Mouse (Mus musculus) liver, adult (tissue): ENCODE measurements at regions not wholly inside any gene's neighbourhood (a gene's known extent, or its start where the extent isn't known, plus 50 kb on each side); places are given as distances from the start of the nearest gene placed in this dataset.

Experiments used
- GATA4 ChIP-seq: IDR thresholded peaks from 2 replicates; pipeline ENCODE4 v1.6.1; 2014; ENCODE audit warnings: mild to moderate bottlenecking, low read length; ENCODE audit not compliant: insufficient replicate concordance

DNA sequence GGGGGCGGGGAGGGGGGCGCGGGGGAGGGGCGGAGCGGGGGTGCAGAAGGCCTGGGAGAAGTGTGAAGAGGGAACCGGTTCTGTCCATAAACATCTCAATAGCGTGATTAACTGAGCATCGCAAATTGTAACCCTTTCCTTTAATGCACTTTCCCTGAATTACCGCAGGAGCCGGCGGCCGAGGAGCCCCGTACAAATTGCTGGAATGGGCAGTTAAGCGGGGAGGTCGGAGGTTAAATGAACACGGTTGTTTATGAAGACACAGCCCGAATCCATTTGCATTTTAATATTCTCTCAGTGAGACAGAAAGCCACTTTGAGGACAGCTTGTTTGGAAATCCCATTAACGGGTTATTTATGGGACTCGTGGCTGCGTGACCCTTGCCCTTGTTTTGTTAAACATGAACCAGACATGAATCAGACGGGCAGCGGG is 132.7 kb downstream of the 3100002H09Rik start:
- TF ChIP-seq GATA4 = no peak

DNA sequence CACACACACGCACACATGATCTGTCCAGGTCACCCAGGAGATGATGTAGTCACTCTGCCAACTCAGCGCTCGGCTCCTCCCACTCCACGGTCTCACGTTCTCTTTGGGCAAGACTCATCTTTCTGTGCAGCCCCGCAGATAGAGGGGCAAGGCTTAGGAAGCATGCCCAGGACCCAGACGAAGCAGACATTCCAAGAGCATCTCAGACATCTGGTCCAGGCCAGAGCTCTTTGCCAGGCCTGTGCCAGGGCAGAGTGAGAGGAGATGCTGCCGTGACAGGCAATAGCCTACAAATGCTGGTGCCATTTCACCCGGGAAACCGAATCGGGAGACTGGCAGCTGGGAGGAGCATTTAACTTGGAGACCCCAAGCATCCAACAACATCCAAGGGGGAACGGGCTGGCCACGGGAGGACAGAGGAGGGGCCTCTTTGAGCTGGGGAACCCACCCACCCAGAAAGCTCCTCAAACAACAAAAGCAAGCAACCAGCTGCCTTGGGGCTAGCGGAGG is 133.2 kb downstream of the 3100002H09Rik start:
- no peak for TF ChIP-seq GATA4

DNA sequence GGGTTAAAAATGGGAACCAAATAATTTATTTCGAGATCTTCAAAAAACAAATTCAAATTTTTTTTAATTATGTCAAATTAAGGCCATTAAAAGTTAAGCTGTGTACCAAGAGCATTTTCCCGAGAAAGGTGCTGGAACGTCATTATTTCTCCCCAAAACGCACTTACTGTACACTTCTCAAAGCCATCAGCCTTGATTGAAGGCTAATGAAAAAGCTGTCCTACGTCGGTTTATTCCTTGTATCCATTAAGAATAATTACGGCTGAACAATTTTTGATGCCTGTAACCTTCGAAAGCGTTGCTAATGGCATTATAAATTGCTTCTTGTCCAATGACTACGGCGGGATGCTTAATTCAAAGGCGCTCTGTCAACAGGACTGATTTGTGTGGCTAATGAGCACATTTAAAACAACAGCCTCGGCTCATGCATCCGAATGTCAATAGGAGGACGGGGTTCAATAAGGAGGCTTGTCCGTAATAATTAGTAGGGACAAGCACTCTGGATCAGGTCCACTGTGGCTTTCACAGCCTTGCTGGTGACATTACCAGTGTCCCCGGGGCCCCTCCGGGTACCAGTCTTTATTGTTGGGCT is 145.3 kb downstream of the 3100002H09Rik start:
- TF ChIP-seq GATA4 = no peak

DNA sequence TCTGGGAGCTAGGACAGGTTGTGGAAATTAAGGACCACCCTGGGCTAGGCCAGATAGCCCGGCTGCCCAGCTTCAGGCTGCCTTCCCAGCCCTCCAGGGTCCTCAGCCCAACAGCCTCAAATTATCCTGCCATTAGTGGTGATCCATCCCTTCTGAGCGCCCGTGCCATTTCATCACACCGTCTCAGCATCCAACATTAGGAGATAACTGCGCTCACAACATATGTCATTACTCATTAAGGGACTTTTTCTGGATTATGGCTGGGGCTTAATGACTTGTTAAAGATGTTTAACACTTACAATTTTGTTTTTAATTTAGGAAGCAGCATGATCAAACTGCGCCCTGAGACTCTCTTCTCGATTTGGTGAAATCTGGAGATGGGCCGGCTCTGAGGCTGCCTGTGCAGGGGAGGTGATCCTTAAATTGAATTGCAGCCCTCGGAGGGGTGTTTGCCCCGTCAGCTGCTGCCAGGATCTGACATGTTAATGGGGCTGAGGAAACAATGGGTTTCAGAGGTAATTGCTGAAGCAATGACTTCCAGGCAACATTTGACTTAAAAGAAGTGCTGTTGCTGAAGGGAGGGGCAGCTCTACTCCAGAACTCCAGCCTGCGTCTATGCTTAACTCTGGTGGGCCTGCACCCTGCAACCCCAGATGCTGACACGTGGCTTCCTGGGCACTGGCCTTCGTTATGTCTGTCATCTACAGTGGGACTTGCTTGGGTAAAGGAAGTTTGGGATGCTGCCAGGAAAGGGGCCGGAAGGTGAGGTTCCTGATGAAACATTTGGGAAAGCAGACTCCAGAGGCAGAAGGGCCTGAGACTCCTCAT is 154.9 kb downstream of the 3100002H09Rik start:
- no peak for TF ChIP-seq GATA4

DNA sequence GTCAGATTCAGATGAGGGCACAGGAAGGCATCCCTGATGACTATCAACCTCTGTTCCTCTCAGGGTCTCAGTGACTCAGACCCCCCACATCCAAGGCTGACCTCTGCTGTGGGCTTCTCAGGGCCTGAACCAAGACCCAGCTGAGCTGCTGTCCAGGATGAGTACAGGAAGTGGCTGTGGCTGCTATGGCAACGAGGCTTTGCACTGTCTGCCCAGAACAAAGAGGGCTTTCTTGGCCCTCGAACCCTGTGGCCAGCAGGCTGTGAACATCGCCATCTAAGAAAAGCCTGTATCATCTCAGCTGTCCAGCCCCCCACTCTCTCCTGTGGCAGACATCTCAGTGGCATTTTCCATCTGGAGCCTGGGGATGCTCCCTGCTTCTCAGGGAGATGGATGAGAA is 159.5 kb downstream of the 3100002H09Rik start:
- no peak for TF ChIP-seq GATA4

DNA sequence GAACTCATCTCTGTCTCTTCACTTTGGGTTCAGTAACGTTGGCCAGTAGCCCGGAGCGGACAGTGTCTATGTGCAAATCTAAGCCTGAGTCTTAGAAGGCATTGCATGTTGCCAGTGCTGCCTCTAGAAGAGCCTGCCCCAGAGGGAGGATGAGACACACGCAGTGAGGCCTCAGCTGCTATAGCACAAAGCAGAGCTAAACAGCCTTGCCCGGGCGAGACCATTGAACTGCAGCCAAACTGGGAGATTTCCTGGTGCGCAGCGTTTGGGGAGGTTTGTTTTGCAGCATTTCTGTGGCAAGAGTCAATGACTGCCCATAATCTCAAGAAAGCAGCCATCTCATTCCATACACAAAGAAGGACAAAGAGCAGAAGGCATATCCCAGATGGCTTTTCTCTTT is 164.0 kb downstream of the 3100002H09Rik start:
- no peak for TF ChIP-seq GATA4

DNA sequence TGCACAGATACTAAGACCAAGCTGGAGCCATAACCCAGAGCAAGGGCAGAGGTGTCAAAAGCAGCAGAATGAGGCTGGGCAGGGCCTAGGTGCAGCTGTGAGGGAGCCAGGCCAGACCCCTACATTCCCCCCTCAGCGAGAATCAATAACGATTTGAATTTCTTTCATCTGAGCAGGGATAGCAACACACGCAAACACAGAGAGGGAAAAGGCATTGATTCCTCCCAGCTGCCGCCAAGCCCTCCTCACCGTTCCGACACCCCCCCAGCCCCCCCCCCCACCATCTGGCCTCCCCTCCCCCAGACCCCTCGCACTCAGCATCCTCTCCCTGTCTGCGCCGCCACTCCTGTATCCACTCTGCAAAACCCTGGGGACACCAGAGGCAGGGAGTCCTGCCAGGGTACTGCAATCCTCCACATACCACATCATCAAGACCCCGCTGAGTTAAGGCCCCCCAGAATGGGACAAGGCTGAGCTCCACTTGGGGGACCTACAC is 166.9 kb downstream of the 3100002H09Rik start:
- no peak for TF ChIP-seq GATA4

DNA sequence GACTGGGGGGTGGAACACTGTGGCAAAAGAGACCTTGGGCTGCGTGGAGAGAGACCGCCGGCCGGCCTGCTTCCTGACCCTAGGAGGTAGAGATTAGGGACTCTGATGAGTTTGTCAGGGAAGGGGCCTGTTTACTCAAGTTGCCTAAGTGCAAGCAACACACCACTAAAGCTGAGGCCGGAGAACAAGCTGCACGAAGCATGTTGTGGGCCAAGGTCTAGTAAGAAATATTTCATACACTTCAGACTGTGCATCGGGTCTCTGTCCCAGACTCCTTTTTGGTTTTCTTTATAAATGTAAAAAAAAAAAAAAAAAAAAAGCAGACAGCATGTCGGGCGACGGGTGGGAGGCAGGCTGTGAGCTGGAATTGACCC is 167.5 kb downstream of the 3100002H09Rik start:
- no peak for TF ChIP-seq GATA4

DNA sequence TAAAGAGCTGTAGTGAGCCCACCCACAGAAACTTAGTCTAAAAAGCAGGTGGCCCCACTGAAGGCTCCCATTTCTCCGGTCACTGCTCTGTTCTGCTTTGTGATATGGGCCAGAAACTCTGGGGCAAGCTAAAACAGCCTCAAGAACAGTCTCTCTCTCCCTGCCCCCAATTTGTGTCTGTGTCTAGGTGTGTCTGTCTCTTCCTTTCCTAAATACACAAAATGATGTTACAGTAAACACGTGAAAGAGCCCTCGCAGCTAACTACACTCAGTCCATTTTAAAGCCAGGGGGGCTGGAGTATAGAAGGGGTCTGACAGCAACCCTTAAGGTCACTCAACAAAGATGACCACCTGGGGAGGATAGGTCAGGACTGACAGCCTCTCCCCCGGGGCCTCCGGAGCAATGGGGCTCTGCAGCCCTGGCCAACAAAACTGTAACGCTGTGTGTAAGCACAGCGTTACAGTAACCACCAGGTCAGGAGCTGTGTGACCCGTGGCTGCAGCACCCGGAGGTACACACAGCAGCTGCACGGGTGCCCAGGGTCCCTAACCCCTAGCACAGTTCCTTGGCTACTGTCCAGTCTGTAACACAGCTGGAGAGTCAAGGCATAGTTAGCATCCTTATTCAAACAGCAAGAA is 168.0 kb downstream of the 3100002H09Rik start:
- TF ChIP-seq GATA4 = no peak

DNA sequence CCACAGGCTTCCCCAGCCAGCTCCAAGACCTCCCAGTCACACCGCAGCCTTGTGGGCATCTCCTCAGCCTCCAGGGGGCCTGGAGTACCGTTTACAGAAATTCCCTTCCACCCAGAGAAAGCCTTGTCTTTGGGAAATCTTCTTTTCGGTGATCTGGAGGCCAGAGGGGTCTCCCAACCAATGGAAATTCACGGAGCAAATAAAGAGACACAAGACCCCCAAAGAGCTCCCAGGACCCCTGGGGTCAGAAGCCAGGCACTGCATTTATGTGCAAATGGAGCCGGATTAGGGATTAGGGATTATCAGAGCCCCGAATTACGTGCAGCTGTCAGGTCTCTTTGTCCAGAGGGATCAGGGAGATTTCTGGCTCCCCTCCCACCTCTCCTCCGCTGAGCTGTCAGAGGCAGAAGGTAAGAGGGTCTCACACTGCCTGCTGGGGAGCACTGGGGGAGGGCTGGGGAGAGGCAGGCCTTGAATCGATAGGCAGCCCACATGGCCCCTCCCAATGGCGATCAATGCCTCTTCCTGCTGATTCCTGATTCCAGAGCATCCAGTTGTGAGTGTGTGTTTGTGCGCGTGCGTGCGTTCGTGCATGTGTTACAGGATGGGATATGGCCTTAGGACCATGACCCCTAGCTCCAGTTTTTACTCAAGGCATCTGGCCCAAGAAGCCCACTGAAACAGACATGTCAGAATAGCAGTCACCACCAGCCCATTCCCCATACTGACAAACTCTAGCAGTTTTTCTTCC is 168.7 kb downstream of the 3100002H09Rik start:
- no peak for TF ChIP-seq GATA4

DNA sequence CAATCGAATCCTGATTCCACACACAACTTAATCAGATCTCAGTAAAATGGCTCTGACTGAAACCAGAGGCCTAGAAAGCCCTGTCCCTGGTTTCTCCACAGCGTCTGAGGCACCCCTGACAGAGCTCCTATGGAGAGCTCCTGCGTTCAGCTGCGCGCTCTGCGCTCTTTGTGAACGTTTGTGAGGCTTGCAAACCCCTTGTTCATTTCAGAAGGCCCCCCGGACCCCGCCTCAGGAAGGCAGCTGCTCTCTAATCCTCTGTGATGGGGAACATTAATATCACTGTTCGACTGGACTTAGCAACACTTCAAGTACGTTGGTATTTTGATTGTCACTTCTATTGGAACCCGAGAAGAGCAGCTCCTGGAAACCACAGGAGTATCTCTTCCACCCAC is 175.6 kb downstream of the 3100002H09Rik start:
- no peak for TF ChIP-seq GATA4

DNA sequence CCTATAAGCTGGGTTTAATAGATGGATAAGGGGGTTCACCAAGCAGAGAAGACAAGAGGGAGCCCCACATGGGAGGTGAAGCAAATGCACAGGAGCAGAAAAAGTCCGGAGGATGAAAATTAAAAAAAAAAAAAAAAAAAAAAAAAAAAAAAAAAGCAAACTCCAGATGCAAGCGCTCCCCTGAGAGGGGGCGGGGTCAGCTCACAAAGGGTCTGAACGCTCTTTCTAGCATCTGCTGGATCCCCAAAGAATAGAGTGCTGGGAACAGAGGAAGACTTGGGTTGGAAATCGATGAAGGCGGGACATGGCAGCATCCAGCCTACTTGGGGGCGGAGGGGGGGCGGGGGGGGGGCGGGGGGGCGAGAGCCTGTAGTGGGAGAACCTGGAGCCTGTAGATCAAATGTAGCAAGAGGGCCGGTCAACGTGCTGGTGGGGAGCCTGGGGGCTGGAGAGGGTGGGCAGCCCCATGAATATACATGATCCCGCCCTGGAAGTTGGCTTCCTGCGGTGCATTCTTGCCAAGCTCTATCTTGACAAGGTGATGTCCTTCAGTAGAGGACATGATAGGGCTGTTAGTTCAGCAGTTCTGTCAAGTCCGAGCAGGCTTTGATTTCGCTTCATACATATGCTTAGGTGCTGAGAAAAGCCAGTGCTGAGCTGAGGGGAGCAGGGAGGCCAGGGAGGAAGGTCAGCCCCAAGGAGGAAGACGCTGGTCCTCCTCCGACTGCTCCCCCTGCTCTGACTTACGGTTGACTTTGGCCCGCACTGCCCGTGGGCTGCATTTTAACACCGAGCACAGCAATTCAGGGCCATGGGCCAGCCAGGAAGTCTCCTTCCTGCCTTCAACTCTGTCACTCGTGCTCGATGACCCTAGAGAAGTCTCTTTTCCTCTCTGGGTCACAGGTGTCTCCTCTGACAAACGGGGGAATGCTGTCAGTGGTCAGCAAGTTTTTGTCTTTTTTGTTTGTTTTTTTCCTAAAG is 176.3 kb downstream of the 3100002H09Rik start:
- no peak for TF ChIP-seq GATA4

DNA sequence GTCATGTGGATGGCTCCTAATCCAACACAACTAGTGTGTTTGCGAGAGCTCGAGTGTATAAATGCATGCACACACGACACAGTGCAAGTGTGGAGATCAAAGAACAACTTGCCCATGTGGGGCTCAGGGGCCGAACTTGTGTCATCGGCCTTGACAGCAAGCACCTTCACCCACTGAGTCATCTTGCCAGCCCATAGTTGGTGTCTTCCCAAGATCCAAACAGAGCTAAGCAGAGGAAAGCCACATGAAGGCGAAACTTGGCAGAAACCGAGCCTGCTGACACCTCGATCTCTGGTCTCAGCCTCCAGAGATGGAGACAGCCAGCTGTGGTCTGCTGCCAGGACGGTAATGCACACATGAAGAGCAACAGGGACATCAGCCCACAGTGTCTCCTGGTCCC is 177.1 kb downstream of the 3100002H09Rik start:
- no peak for TF ChIP-seq GATA4

DNA sequence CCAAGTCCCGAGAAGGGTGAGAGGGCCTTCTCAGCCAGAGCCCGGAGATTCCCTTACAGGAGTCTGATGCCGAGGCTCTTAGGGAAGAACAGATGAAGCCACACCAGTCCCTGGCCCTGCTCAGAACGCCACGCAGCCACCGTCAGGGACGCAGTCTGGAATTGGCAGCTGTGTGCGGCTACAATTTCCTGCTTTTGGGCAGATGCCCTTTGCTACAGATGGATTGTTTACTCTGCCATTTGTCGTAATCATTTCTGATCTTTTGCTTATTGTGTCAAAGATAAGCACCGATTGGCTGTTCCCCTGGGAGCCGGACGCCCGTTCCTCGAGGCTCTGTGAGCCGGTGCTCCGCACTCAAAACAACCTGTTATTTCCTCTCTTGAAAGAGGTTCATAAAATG is 179.4 kb downstream of the 3100002H09Rik start:
- TF ChIP-seq GATA4 = no peak
